Mouse (Mus musculus): ENCODE measurements around the gene Hipk2. TPM values are rescaled to one million over a fixed set of nuclear protein-coding genes. Genes with fewer than 3 reads are reported as not detected.

The Hipk2 gene
- total and polyA plus RNA-seq, 2 experiments from 2014 or later: 24.9 to 60.3 TPM

GRCm38 (mm10) chr6:38756968-38757367, 119.0 kb downstream of the Hipk2 start:
- DNase-seq (ENCODE audit: low spot score) (no peak), ATAC-seq (no peak)
- TF ChIP-seq CTCF (IDR thresholded peaks at IDR 0.05; ENCODE audit: low read depth): no peak
- Histone ChIP-seq H3K27me3 (ENCODE audit: insufficient read depth, low read length) (no peaks in the 10 kb centered on the region), H3K4me1 (ENCODE audit: insufficient read depth, low read length) (peaks cover 3% of the 10 kb centered on the region; the same call in 1 of the 2 replicates), H3K4me3 (ENCODE audit: low read length) (no peak overlapping the region), H3K9me3 (ENCODE audit: low read length) (no peaks in the 10 kb centered on the region), H3K9ac (replicated peaks; ENCODE audit: low read length) (no peak overlapping the region), H3K36me3 (ENCODE audit: insufficient read depth, low read length) (no peaks in the 10 kb centered on the region), H3K4me2 (ENCODE audit: low read depth, low read length) (no peak overlapping the region), H3K27ac (no peak overlapping the region)
- WGBS: 90% methylated on average over 4 of the region's 4 CpGs

GRCm38 (mm10) chr6:38755961-38756360, 120.0 kb downstream of the Hipk2 start:
- Histone ChIP-seq H3K27me3 (ENCODE audit: insufficient read depth, low read length) (no peaks in the 10 kb centered on the region), H3K9me3 (ENCODE audit: low read length) (no peaks in the 10 kb centered on the region), H3K4me1 (ENCODE audit: insufficient read depth, low read length) (peaks cover 2% of the 10 kb centered on the region; the same call in 1 of the 2 replicates), H3K4me2 (ENCODE audit: low read depth, low read length) (no peak overlapping the region), H3K9ac (replicated peaks; ENCODE audit: low read length) (no peak overlapping the region), H3K36me3 (ENCODE audit: insufficient read depth, low read length) (no peaks in the 10 kb centered on the region), H3K27ac (no peak overlapping the region), H3K4me3 (ENCODE audit: low read length) (no peak overlapping the region)
- WGBS: 84% methylated on average over 2 of the region's 2 CpGs
- ATAC-seq: no peak
- DNase-seq (ENCODE audit: low spot score): no peak
- TF ChIP-seq CTCF (IDR thresholded peaks at IDR 0.05; ENCODE audit: low read depth): no peak

DNA sequence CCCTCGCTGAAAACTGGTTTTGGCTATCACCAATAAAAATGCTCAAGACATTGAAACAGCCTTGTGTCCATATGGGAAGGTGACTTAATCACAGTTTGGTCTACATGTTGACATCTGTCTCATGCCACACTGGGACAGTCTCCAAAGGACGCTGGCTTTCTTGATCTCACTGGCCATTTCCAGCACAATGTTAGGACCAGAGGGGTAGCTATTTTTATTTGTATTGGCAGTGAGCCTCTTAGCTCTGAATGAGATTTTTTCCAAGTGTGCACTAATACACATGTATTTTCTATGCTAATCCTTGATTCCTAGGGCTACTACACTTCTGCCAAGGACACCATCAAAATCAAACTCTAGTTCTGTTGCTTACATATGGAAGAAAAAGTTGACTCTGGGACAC, 120.8 kb downstream of the Hipk2 start:
- ATAC-seq (no peak), DNase-seq (ENCODE audit: low spot score) (no peak)
- H3K36me3 ChIP-seq (ENCODE audit: insufficient read depth, low read length): no peaks in the 10 kb centered on the region
- H3K9ac ChIP-seq (replicated peaks; ENCODE audit: low read length): no peak overlapping the region
- H3K4me1 ChIP-seq (ENCODE audit: insufficient read depth, low read length): no peaks in the 10 kb centered on the region; the same call in 1 of the 2 replicates
- no peak overlapping the region for H3K4me2 ChIP-seq (ENCODE audit: low read depth, low read length)
- H3K9me3 ChIP-seq (ENCODE audit: low read length): no peaks in the 10 kb centered on the region
- WGBS: 71% methylated on average over 2 of the region's 2 CpGs
- no peak for TF ChIP-seq CTCF (IDR thresholded peaks at IDR 0.05; ENCODE audit: low read depth)
- H3K4me3 ChIP-seq (ENCODE audit: low read length): no peak overlapping the region
- no peak overlapping the region for H3K27ac ChIP-seq
- no peaks in the 10 kb centered on the region for H3K27me3 ChIP-seq (ENCODE audit: insufficient read depth, low read length)

- H3K36me3 ChIP-seq (ENCODE audit: insufficient read depth, low read length): no peaks in the 10 kb centered on the region
Observed at GRCm38 (mm10) chr6:38753729-38754128, 122.2 kb downstream of the Hipk2 start.

GRCm38 (mm10) chr6:38753025-38753424, 122.9 kb downstream of the Hipk2 start:
- Histone ChIP-seq H3K36me3 (ENCODE audit: insufficient read depth, low read length) (no peaks in the 10 kb centered on the region), H3K4me3 (ENCODE audit: low read length) (no peak overlapping the region), H3K9ac (replicated peaks; ENCODE audit: low read length) (no peak overlapping the region), H3K4me2 (ENCODE audit: low read depth, low read length) (no peak overlapping the region), H3K4me1 (ENCODE audit: insufficient read depth, low read length) (no peaks in the 10 kb centered on the region), H3K27ac (no peak overlapping the region), H3K9me3 (ENCODE audit: low read length) (no peaks in the 10 kb centered on the region), H3K27me3 (ENCODE audit: insufficient read depth, low read length) (no peaks in the 10 kb centered on the region)
- 69% methylated on average over 2 of the region's 2 CpGs for WGBS
- no peak for DNase-seq (ENCODE audit: low spot score)
- ATAC-seq: no peak
- TF ChIP-seq CTCF (IDR thresholded peaks at IDR 0.05; ENCODE audit: low read depth): no peak

More at GRCm38 (mm10) chr6:38753729-38754128, 122.2 kb downstream of the Hipk2 start:
- no peaks in the 10 kb centered on the region for H3K4me1 ChIP-seq (ENCODE audit: insufficient read depth, low read length)
- no peak overlapping the region for H3K27ac ChIP-seq
- H3K4me3 ChIP-seq (ENCODE audit: low read length): no peak overlapping the region
- H3K4me2 ChIP-seq (ENCODE audit: low read depth, low read length): no peak overlapping the region
- DNase-seq (ENCODE audit: low spot score) (no peak), ATAC-seq (no peak)
- H3K9ac ChIP-seq (replicated peaks; ENCODE audit: low read length): no peak overlapping the region
- WGBS: 55% methylated on average over 2 of the region's 2 CpGs
- TF ChIP-seq CTCF (IDR thresholded peaks at IDR 0.05; ENCODE audit: low read depth): no peak
- no peaks in the 10 kb centered on the region for H3K27me3 ChIP-seq (ENCODE audit: insufficient read depth, low read length)
- H3K9me3 ChIP-seq (ENCODE audit: low read length): no peaks in the 10 kb centered on the region

DNA sequence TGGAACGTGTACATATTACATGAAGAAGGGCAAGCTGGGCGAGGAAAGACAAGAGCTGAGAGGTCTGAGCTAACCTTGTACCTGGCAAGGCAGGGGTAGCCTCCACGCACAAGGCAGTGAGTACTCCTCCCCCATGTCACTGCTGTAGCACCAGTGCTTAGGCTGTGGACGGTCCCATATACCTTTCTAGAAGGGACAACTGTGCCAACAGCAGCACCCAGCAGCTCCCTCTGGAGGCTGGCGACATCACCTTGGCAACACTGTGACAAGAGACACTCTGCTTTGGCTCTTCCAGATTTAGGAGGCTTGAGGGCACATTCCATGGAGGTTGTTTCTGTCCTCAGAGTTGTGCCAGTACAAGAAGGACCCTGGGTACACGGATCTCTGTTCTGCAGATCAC, 123.5 kb downstream of the Hipk2 start:
- DNase-seq (ENCODE audit: low spot score) (peak; percentile 23), ATAC-seq (0 out of 2 replicates have a peak, but pooled peaks have one; percentile 18)
- 72% methylated on average over 6 of the region's 6 CpGs for WGBS
- Histone ChIP-seq H3K9ac (replicated peaks; ENCODE audit: low read length) (no peak overlapping the region), H3K36me3 (ENCODE audit: insufficient read depth, low read length) (no peaks in the 10 kb centered on the region), H3K27me3 (ENCODE audit: insufficient read depth, low read length) (no peaks in the 10 kb centered on the region), H3K9me3 (ENCODE audit: low read length) (no peaks in the 10 kb centered on the region), H3K4me1 (ENCODE audit: insufficient read depth, low read length) (no peaks in the 10 kb centered on the region), H3K27ac (no peak overlapping the region), H3K4me3 (ENCODE audit: low read length) (no peak overlapping the region), H3K4me2 (ENCODE audit: low read depth, low read length) (no peak overlapping the region)
- peak; percentile 43; the same call in 1 of the 2 replicates for TF ChIP-seq CTCF (IDR thresholded peaks at IDR 0.05; ENCODE audit: low read depth)

DNA sequence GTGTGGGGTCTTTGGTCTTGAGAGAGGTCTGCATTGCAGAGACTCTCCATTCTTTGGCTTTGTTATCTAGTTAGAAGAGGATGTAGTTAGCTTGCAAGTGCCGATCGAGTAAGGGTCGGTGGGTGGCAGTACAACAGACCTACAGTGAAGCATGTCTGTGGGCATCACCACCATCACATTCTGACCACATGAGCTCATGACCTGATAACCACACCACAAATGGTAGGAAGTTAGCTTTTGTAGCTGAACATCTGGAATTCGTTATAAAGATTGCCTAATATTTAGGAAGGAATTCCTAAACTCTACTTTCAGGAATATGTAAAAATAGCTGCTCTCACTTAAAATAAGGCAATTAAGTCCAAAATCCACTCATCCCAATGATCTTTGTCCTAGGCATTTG, 127.9 kb downstream of the Hipk2 start:
- DNase-seq (ENCODE audit: low spot score) (no peak), ATAC-seq (no peak)
- Histone ChIP-seq H3K4me2 (ENCODE audit: low read depth, low read length) (no peak overlapping the region), H3K4me3 (ENCODE audit: low read length) (no peak overlapping the region), H3K27ac (no peak overlapping the region), H3K4me1 (ENCODE audit: insufficient read depth, low read length) (no peaks in the 10 kb centered on the region), H3K9me3 (ENCODE audit: low read length) (no peaks in the 10 kb centered on the region), H3K27me3 (ENCODE audit: insufficient read depth, low read length) (no peaks in the 10 kb centered on the region), H3K36me3 (ENCODE audit: insufficient read depth, low read length) (peaks cover 12% of the 10 kb centered on the region; the same call in 1 of the 2 replicates), H3K9ac (replicated peaks; ENCODE audit: low read length) (no peak overlapping the region)
- 99% methylated on average over 4 of the region's 4 CpGs for WGBS
- TF ChIP-seq CTCF (IDR thresholded peaks at IDR 0.05; ENCODE audit: low read depth): no peak
